Mouse (Mus musculus) left cerebral cortex, postnatal 10 days (tissue): ENCODE measurements around the gene Tspan4. TPM values are rescaled to one million over a fixed set of nuclear protein-coding genes. Genes with fewer than 3 reads are reported as not detected.

Experiments used
- DNase-seq, 2 experiments: peaks; one replicate each; pipeline ENCODE4 v3.0.0; 2021 to 2022; ENCODE audit warnings: low spot score in 2 of 2, mixed read lengths in 1 of 2; ENCODE audit errors: extremely low spot score in 1 of 2
- intact Hi-C: fragments of 180-260 bp; cut with DNase I; formaldehyde crosslinking; loops from one replicate; pipeline ENCODE4 v1.15.1; 2025
- total RNA-seq, 2 experiments: library from RNA; stranded (reverse); gene quantifications; 2 replicates each; pipeline ENCODE4 v1.2.3; 2021

Gene Tspan4
- total RNA-seq, 2 experiments from 2014 or later, result 29.0 to 35.4 TPM

- no peak for DNase-seq
- intact Hi-C loops, result no loop called here
Observed at GRCm38 (mm10) chr7:141457236-141457635, 17.8 kb upstream of the Tspan4 start.

GRCm38 (mm10) chr7:141457986-141458660, 16.9 kb upstream of the Tspan4 start:
- peak in 1 of 2 experiments; percentile 57 for DNase-seq
- intact Hi-C loops, result no loop called here

GRCm38 (mm10) chr7:141458661-141459060, 16.4 kb upstream of the Tspan4 start:
- DNase-seq, result no peak
- intact Hi-C loops, result no loop called here

DNA sequence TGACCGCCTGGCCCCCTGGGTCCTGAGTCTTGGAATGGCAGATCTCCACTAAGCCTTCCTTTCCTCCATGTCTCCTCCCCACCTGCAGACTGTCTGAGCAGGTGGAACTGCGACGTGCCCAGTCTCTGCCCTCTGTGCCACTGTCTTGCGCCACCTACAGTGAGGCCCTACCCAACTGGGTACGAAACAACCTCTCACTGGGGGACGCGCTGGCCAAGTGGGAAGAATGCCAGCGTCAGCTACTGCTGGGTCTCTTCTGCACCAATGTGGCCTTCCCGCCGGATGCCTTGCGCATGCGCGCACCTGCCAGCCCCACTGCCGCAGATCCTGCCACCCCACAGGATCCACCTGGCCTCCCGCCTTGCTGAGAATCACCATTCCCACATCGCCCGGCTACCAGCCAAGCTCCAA, 15.7 kb upstream of the Tspan4 start:
- intact Hi-C loops, result no loop called here
- DNase-seq, result no peak

- DNase-seq, result no peak
- intact Hi-C loops, result no loop called here
Observed at GRCm38 (mm10) chr7:141460001-141460390, 15.0 kb upstream of the Tspan4 start.

GRCm38 (mm10) chr7:141460391-141461113, 14.5 kb upstream of the Tspan4 start, which contains the start of gene Cracr2b:
TSS of gene Cracr2b (plus strand) at chr7:141461094.
- intact Hi-C loops, result no loop called here
- peak in 1 of 2 experiments; percentile 56 for DNase-seq

- intact Hi-C loops, result no loop called here
- peak in 1 of 2 experiments; percentile 68 for DNase-seq
Observed at GRCm38 (mm10) chr7:141461521-141462332, 13.3 kb upstream of the Tspan4 start.

DNA sequence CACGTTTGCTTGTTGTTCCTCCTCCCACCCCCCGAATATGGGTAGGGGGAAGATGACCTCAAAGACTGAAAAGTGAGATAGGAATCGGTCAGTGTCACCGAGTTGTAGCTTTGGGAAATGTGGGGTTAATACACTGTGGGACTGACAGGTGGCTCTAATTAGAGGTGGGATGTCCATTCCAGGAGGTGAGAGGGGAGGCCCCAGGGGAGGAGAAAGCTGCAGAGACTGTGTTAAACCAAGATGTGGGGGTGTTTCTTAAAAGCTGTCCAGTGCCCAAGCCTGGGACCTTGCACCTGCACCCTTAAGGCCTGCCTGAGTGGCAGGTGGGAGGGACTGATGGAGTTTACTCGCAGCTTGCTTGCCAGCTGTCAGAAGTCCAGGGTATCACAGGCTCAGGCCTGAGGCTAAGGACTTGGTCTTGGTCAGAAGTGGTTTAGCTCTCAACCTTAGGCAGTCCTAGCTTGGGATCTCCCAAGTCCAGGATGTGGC, 12.7 kb upstream of the Tspan4 start:
- DNase-seq, result peak in 1 of 2 experiments; percentile 42
- intact Hi-C loops, result no loop called here

DNA sequence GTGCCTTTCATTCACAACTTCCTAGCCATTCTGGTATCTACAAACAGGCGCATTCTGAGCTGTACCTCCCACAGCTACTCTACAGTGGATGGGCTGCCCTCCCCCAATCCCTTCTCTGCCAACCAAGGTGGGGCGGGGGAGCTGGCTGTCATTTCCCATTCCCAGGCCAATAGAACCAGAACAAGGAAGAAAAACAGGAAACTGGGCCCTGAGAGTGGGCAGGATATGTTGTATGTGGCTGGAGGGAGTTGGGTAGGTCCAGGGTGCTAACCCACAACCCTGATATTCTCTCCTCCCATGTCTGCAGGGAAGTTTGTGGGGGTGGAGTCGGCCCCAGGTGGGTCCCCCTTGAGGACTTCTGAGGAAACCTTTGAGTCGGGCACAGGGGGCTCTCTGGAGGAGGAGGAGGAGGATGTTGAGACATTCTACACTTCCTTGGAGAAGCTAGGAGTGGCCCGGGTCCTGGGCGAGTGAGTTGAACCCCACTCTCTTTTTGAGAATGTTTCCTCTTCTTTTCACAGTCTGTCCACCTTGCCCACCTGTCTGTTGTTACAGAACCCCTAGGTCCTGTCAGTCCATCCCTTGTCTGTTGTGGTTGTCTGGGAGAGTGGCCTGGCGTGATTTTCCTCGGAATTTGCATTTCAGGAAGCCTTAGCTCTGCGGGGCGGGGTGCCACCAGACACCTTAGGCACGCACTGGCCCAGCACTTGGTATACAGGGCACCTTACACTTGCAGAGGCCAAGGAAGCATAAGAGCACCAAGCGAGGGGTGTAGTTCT, 11.0 kb upstream of the Tspan4 start:
- DNase-seq, result peak in 1 of 2 experiments; percentile 83
- intact Hi-C loops, result no loop called here

GRCm38 (mm10) chr7:141464603-141465201, 10.3 kb upstream of the Tspan4 start:
- intact Hi-C loops, result no loop called here
- DNase-seq, result peak in 1 of 2 experiments; percentile 62

DNA sequence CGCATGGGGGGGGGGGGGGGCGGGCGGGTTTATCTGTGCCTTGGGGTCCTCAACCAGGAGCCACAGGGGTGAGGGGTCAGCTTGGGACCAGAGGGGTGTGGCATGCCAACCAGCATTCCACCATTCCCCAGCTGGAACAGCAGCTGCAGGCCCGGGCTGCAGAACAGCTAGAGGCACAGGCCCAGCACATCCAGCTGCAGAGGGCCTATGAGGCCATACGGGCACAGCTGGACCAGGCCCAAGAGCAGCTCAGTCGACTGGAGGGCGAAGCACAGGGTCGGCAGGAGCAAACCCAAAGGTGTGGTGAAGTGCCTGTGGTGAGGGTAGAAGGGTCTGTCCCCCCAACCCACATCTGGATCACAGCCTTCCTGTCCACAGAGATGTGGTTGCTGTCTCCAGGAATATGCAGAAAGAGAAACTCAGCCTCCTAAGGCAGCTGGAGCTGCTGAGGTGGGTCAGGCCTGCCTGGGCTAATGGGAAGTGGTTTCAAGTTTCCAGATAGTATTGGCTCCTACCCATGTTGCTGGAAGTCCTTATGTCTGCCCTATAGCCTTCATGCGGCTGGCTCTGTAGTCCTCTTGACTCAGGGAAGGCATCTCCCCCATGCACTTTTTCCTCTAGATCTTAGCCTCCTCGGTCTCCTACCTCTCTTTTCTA, 9.5 kb upstream of the Tspan4 start:
- DNase-seq, result peak in 1 of 2 experiments; percentile 58

GRCm38 (mm10) chr7:141466045-141466394, 9.0 kb upstream of the Tspan4 start:
- peak in 1 of 2 experiments; percentile 48 for DNase-seq
- intact Hi-C loops, result no loop called here

More for the DNA sequence above, 9.5 kb upstream of the Tspan4 start:
- intact Hi-C loops, result no loop called here

DNA sequence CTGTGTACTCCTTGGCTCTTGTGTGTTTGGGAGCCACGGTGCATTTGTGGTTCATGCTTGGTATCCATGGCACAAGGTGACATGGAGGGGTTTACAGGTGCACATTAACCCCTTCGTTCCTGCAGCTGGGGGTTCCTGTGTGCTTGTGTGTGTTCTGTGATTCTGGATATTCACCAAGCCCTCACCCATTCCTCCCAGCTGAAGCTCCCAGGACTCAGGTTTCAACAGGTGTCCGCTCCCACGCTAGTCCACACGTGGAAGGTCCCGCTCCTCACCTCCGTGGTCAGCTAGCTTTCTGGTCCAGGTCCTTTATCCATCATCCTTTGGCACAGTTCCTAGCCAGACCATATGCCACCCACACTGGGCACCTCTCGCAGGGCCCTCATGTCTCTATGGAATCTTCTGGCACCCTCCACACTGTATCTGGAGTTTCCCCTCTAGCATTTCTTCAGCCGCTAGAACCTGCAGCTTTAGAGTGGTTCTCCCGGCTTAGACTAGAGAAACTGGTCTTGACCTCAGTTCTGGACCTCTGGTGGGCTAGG, 8.4 kb upstream of the Tspan4 start:
- no peak for DNase-seq
- intact Hi-C loops, result no loop called here

- intact Hi-C loops, result no loop called here
- DNase-seq, result peak; percentile 60 to 91
Observed at GRCm38 (mm10) chr7:141467230-141468030, 7.6 kb upstream of the Tspan4 start, which contains the start of gene Cd151. TSS of gene Cd151 (plus strand) at chr7:141467392.

DNA sequence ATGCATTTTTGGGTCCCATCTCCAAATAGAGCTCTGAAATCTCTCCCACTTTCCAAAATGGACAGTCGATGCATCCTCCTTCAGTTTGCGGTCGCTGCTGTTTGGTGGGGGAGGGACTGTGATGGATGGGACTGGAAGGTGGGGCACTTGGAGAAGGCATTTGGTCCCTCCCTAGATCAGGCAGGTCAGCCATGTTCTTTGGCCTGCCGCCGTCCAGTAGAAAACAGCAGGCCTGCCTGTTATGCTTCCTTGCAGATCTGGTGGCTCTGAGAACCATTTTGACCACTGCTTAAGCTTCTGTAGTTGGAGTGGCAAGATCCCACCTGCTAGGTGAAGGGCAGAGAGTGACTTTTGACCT, 6.9 kb upstream of the Tspan4 start:
- no peak for DNase-seq
- intact Hi-C loops, result no loop called here

DNA sequence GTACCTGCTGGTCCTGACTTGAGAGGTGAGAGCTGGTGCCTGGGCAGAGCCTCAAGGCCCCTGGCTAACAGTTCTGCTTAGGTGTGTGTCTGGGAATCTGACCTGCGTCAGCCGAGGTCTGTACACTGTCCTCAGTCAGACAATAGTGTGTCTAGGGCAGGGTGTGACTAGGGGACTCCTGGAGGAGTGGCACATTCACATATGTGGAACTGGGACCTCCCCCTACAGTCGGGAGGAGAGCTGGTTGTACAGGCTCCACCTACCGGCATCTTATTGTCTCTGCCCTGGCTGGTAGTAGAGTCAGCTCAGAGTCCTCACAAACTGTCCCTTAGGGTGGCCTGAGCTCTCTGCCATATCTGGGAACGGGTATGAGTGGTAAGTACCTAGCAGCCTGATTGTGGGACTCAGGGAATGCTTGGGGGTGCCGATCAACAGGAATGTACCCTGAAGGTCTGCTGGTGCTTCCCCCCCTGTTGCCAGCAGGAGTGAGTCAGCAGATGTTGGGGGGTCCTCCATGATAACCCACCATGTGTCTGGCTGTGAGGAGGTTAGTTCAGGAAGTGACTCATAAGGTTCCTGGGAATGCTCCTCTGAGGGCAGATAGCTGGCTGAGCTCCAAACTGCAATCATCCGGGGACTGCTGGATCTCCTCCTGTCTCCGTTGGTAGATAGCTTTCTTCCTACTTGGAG, 6.4 kb upstream of the Tspan4 start:
- DNase-seq, result peak in 1 of 2 experiments; percentile 78
- intact Hi-C loops, result no loop called here
